Mouse (Mus musculus) embryonic fibroblast, embryonic 13.5 days (primary cell): ENCODE data around the gene Evc.

Source experiments
- CTCF ChIP-seq: IDR thresholded peaks from 2 replicates; pipeline ENCODE4 v1.5.1; 2011; ENCODE audit warnings: mild to moderate bottlenecking, control low read depth, low read length, moderate library complexity, borderline replicate concordance; ENCODE audit not compliant: insufficient read depth
- POLR2A ChIP-seq: IDR thresholded peaks from 2 replicates; pipeline ENCODE4 v1.6.1; 2011; ENCODE audit warnings: low read depth, mild to moderate bottlenecking, control low read depth, low read length, moderate library complexity

- TF ChIP-seq POLR2A (no peak), CTCF (no peak)
These were observed 10.0 kb downstream of the Evc start for GRCm38 (mm10) chr5:37326675-37327074.
